Mouse (Mus musculus) telencephalon, adult 2 months (tissue): Measurements from ENCODE around the gene Fermt1.

Experiments
- DNase-seq: peaks from one replicate; pipeline ENCODE4 v3.0.0-alpha.2; 2011; ENCODE audit warnings: low read depth, low spot score

Gene Fermt1

DNA sequence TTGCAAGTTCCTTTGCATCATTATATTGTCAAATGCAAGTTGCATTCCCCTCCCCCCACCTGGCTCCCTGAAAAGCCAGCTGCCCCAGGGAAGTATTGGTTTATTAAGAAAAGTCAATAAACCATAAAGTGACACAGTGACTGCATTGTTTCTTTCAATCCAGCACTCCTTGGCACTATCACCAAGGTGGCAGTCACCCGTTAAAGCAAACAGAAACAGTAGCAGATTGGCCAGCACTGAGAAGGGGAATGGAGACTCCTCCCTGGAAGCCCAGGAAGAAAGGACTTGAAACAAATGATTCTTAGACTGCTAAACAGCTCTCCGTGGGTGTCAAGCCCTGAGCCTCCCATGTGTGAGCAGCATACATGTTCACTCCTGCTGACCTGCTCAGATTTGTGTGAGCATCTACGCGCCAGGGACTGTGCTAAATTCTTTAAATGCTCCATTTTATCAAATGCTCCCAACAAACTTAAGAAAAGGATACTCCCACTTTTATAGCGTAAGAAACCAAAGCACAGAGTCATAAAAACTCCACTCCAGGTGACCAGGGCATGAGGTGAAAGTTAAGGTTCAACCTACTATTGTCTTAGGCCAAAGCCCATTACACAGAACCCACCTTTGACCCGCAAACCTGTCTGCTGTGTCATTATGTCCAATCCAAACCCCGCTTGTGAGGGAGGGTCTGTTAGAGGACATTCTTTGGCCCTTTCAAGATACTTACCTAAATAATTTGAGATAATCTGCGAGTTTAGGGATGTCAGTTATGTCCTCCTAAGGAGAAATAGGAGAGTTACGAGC, 23.4 kb downstream of the Fermt1 start:
- no peak for DNase-seq

DNA sequence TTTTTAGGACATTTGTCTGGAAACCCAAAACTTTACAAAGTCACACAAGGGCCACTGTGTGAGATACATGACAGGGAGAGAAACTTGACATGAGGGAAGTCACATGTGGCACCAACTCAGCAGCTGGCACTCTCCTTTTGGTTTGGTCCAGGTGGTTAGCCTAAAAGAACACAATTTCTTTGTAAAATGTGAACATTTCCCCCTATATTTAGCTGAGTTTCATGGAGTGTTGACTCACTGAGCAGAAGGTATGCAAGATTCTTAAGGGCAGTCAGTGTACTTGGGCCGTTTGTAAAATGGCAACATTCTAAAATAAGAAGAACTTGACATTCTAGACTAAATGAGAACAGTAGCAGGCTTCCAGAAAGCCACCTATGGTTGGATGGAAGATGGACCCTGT, 30.9 kb downstream of the Fermt1 start:
- no peak for DNase-seq

DNA sequence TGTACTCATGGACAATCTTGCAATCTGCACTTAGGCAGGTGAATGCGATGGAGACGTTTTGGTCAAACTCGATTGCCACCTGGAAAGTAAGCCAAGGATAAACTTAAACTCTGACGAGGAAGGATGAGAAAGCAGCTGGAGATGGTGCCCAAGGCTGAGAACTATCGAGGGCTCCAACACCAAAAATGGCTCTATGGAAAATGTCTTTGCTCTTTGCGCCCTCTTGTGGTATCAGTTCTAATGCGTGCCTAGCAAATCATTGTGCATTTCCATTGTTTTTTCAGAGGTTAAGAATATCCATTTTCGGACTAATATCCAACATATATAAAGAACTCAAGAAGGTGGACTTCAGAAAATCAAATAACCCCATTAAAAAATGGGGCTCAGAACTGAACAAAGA, 38.9 kb downstream of the Fermt1 start:
- no peak for DNase-seq

DNA sequence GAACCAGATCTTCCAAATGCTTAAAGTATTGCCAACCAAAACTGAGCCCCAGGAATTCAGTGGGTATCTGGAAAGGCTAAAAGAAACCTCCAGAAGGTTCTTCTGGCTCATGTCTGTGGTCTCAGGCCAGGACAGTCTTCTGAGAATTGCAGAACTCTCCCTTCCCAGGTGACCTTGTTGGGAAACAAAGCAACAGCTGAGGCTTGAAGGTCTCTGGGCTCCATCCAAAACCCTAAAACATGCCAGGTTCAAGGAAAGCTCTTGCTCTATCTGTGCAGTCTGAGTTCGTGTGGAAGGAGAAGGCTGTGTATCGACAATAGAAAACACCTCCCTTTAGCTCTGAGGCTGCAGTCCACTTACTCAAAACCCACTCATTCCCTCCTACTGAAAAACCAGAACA, 40.7 kb downstream of the Fermt1 start:
- DNase-seq, result no peak

DNA sequence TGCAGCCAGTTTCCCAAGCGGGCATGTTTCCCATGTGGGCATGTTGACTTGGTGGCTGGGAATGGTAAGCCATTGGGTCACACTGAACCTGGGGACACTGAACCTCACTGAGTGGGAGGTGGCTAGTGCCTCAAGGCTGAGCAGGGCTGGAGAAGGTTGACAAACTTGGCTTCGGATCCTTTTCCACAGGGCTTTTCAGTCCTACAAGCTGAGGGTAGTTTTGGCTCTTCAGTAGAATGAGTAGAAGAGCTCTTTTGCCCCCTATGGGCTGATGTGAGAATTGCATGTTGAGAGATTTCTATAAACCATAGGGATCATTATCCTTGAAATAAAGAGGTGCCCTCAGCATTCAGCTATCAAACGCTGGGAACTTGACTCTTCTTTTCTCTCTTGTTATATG, 42.2 kb downstream of the Fermt1 start:
- DNase-seq, result no peak

DNA sequence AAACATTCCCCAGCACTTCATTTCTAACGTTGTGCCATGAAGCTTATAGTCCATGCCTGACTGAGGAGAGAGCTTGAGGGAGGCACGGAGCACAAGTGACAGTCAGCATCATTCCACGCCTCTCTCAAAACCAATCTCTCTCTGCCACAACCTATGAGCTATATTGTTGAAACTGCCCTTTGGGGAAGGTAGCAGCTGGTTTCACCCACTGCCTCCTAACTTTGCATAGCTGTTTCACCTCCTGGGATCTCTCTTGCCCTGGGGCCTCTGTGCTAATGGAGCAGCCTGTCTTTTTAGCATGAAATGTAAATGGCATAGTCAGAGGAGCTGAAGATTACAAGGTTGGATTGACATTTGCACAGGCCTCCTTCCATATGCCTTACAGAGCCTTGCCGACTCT, 43.6 kb downstream of the Fermt1 start:
- no peak for DNase-seq

DNA sequence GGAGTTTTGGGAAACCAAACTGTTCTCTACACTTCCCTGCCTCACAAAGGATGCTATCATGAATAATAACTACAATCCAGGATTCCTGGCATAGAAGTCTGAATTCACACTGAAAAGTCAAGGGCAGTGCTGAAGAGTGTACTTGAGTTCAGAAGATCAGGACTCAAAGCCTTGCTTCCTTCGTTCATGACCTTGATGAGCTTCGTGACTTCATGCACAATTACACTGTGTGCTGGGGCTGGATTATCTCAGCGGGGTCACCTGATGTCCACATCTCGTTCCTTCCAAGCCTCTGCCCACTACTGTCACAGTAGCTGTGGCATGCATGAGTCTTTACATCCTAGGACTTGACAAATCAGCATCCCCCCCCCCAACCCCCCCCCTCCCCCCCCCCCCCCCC, 44.1 kb downstream of the Fermt1 start:
- DNase-seq, result no peak

DNA sequence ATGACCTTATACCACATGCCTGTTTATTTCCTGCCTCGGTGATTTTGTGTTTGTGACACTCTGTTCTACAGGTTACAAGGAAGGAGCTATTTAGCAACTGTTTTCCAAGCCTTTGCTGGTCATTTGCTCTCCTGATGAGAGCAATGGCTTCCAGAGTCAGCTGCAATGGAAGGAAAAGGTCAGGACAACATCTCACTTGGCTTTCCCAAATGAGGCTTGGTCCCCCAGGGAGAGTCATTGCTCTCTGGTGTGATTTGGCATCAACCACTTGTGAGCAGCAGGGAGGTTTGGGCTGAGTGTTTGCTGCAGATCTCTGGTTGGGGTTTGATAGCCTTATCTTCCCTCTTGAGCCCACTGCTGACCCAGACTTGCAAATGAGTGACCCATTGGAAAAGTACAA, 45.1 kb downstream of the Fermt1 start:
- no peak for DNase-seq

DNA sequence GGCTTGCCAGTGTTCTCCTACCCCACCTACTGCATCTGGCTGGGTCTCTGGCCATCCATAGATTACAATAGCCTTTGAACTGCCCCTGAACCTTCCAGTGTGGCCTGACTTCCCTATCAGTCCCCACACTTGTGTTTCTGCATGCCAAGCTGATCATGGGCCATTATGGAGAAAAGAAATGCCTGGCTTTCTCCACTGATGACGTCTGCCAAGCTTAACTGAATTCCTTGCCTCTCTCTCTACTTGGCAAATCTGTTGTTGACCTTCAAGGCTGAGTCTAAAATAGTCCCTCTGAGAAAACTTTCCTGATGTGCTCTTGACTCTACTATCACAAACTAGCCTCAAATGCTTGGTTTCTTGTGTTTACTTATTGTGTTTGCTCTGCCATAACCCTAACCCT, 47.5 kb downstream of the Fermt1 start:
- no peak for DNase-seq

DNA sequence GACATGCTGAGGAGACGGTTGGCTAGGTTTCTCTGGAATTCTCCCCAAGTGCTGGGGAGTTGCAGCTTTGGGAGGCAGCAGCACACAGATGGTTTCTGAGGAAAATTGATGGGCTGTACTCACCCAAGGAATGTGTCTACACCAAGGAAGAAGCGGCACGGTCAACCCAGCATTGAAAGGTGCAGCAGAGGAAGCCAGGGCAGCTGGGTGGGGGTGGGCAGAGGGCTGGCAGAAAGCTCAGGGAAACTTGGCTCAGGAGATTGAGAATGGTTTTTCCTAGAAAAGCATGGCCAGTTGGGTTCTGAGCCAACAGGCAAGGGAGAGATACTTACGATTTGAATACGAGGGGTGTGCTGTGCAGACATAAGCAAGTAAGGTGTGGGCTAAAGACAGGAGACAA, 51.9 kb downstream of the Fermt1 start:
- DNase-seq, result peak; percentile 67

DNA sequence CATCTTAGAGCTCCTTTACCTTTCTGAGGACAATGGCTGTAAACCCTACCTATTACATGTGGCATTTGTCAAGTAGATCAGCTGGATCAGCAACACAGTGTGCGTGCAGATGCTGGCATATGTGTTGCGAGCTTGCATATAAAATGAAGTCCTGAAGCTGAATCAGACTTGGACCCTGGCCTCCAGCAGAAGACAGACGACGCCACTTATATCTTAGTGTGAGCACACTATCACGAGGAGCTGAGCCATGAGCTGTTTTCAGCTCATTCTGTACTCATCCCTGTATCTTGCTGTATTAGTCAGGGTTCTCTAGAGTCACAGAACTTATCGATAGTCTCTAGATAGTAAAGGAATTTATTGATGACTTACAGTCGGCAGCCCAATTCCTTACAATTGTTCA, 60.4 kb downstream of the Fermt1 start:
- no peak for DNase-seq

DNA sequence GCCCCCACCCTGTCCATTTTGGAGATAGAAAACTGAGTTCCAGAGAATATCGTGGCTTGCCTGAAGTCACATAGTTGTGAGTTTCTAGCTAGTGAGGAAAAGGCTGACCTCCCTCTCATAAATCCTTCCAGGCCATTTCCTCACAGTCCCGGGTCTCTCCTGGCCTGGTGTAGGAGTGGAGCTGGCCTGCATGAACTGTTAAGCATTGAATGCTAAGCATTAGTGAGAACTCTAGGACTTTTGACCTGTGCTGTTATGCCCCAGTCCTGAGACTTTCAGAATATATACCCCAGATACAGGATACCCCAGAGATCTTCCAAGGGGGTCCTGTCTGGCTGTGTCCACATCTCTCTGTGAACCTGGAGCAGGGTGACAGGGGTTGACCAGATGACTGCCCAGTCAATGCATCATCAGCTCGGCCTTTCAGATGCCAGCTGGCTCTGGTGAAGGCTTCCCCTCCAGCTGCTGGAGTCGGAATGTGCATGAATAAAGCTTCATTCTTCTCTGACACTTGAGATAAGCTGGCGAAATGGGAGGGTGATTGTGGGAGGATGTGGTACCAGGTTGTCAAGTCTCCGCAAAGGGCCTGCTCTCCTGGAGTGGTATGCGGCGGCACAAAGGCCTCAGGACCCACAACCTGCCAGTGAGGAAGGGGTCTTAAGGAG, 61.3 kb downstream of the Fermt1 start:
- DNase-seq, result no peak

DNA sequence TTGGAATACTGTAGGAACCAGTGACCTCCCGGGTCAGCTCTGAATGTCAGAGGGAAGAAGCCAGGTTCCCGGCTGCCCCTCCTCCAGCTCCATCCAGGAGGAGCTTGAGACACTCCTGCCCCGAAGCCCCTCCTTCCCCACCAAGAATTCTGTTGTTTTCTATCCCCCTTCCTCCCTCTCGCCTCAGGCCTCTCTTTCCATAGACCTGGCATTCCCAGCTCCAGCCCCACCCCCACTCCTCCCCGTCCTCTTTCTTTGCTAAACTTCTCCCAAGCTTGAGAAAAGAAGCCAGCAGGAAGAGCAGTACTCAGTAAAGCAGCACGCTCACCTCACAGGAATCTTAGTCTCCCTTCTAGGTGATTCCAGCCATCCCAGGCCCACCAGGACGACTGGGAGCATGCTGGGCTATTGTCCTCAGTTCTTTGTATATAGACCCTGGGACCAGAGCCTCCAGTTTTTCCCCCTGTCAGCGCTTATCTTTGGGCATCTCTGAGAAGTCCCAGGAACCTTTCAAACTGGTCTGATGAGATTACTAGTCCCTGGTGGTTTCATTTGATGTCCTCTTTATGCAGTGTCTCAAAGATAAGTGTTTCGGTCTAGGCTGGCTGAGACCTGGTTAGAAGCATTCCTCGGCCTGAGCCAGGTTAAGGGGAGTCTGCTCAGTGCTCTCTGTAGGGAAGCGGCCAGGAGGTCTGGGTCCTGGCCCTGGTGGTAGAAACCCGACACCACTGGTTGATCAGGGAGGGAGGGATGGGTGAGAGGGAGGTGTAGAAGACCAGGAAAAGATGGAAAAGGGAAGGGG, 64.7 kb downstream of the Fermt1 start, which contains the start of gene Lrrn4:
TSS of gene Lrrn4 (minus strand) at position 48 of the 802 bp plus-strand sequence.
- no peak for DNase-seq

DNA sequence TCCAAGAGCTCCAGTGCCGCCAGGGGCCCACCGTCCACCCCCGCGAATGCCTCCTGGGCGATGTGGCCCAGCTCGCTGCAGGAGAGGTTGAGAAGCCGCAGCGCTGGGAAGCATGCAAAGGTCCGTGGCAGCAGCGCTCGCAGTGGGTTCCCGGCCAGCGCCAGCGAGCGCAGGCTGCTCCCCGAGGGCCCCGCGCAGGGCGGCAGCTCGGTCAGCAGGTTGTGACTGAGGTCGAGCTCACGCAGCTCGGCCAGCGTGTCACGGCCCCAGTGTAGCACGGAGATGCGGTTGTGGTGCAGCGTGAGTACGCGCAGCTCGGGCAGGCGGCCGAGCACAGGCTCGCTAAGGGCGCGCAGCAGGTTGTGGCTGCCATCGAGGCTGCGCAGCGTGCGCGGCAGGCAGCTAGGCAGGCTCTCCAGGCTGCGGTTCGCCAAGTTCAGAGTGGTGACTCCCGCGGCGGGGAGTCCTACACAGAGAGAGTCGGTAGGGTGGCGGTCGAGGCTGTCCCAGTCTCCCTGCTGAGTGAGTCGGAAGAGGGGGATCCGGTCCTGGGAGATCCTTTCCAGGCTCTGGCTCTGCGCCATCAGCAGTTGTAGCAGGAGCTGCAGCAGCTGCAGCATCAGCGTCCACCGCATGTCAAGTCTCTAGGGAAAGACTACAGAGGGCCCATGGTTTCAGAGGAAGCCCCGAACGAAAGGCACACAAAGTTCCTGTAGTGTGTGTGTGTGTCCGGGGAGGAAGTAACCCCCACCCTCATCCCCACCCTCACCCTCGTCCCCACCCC, 66.3 kb downstream of the Fermt1 start:
- DNase-seq, result no peak

DNA sequence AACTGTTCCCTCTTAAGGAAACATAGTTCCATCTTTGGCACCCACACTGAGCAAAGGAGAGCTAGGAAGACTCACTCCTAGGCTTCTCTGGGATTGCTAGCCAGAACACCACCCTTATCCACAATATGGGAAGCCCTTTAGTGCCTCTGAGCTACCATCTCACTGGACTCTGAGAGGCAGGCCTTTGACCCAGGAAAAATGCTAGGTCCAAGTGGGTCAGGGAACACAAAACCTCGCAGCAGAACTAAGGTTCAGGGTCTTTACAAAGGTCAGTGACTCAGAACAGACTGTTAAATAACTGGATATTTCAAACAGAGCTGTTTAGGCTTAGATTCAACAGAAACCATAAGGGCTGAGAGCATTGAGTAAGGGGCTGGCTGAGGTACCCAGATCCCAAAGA, 68.7 kb downstream of the Fermt1 start:
- no peak for DNase-seq

DNA sequence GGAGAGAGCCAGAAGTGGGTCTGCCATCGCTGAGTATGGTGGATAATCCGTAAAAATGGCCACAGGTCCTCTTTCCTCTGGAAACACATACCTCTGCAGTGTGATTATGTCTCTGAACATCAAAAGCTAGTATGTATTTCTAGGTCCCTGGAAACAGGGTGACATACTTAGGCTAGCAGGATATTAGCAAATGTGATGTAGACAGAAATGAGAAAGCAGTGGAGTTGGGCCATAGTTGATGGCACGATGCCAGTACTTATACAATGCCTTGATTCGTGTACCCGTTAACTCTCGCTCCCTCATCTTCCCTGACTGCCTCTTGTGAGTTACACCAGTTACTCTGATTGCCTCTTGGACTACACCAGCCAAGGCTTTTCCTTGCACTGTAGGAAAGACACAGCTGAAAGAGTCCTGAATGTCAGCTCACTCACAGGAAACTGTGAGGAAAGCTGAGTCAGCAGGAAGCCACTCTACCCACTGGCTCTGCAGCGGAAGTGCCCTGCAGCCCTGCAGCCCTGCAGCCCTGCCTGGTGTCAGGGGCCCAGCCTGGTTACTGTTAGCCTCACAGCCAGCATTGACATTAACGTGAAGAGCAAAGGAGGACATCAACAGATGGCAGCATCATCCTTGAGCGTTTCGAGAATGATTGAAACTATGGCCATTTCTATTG, 71.9 kb downstream of the Fermt1 start:
- no peak for DNase-seq

DNA sequence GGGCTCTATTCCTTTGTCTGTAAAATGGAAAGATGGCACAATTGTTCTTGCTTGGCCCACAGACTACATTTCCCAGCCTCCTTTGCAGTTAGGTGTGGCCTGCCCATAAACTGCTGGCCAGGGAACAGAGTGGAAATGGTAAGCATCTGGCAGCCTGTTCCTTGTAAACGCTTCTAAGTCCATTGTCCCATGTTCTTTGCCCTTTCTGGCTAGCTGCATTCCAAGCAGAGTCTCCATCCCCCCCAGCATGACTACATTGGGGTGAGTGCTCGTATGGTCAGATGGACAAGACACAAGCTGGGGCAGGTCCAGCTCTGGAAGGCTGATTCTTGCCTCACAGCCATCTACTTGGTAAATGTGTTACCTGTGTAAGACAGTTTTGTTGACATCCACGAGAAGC, 74.0 kb downstream of the Fermt1 start:
- DNase-seq, result no peak

DNA sequence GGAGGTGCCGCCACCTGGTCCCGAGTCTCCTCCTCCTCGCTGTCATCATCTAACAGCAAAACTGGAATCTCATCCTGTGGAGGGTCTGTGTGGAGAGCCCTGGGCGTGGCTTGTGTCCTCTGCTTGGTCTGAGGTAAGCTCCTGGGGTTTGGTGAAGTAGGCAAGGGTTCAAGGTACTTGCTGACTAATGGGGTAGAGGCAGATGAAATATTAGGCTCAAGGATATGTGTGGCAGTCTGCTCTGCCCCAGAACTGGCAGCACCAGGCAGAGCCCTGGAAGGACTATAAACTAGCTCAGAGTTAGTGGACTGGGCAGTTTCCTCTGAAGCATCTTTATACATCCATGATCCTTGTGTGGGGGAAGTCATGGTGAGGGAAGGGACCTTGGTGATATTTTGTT, 75.4 kb downstream of the Fermt1 start:
- no peak for DNase-seq

DNA sequence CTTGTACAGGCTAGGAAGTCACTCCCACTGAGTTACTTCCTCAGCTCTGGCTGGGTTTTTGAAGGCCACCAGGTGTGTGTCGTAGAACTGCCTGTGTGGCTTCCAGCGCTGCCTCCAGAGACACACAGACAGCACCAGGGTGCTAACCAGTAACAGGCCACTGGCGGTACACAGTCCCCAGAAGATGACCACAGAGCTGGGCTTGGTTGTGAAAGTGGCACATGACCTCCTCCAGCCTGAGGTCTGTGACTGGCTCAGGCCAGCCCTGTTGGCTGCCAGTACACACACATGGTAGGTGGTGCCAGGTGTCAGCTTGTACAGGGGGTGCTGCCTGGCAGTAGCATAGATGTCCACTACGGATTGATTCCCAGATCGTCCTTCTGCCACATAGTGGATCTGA, 76.0 kb downstream of the Fermt1 start:
- no peak for DNase-seq

DNA sequence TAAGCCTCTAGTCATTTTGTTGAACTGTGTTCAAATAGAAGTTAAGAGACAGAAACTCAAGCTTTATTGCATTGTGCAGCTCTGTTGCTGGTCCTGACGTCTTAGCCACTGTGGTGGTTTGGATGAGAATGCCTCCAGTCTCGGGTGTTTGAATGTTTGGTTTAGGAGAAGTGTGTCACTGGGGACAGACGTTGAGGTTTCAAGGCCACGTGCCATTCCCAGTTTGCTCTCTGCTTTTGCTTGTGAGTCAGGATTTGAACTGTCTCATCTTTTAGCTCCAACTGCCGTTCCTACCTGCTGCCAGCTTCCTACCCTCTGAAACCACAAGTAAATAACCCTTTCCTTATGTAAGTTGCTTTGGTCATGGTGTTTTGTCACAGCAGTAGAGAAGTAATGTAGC, 78.2 kb downstream of the Fermt1 start:
- no peak for DNase-seq

DNA sequence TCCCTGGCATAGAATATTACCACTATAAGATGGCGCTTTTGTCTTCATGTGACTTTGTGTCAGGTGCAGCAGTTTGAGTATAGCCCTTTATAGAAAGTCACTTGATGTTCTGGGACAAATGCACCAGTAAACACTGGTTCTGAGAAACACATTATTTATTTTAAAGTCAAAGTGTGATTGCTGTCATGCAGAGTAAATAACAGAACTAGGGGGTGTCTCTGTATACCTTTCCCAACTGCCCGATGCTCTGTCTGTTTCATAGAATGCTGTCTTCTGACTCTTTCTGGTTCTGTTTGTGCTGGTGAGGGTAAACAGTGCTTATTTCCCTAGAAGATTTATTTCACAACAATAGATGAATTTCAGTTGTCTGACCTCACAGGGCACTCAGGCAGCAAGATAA, 82.4 kb downstream of the Fermt1 start:
- no peak for DNase-seq
